Mouse (Mus musculus) lung, postnatal 36 days (tissue): Measurements from ENCODE around the gene Hist1h4j.
A peak's percentile ranks its signal among the peaks of the same experiment; 100 is the strongest.
"Not testable (repeated sequence)": the region's sequence is repeated elsewhere in the genome, so short reads cannot be mapped to it uniquely, and the experiment has no call there.

Source experiments
- DNase-seq: peaks from one replicate; pipeline ENCODE4 v3.0.0; 2022; ENCODE audit warnings: mixed read lengths

Gene Hist1h4j

DNA sequence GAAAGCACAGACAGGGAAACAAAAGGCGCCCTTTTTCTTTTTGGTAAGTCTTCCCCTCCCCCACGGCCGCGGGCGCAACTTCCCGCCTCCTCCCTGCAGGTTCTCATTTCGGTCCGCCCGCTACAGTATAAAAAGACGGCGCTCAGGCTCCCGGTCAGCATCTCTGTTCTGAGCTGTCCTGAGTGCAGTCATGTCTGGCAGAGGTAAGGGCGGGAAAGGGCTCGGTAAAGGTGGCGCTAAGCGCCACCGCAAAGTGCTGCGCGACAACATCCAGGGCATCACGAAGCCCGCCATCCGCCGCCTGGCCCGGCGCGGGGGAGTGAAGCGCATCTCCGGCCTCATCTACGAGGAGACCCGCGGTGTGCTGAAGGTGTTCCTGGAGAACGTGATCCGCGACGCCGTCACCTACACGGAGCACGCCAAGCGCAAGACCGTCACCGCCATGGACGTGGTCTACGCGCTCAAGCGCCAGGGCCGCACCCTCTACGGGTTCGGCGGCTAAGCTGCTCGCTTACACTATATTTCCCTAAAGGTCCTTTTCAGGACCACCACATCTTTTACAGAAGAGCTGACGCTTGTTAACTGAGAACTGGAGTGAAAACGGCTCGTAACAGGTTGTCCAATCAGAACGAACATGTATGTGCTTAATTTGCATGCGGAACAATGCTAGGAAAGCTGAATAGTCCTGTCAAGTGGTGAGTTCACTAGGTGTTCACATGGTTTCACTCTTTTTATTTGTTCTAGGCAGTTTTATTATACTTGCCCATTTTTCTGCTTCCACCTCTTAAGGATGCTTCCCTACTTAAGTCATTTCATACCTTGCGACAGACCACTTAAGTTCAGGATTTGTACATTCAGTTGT is at the start of gene Hist1h4j:
Gene Hist1h4j, plus strand, starts transcription at position 159 of the 862 bp plus-strand sequence.
- DNase-seq = peak; percentile 75

DNA sequence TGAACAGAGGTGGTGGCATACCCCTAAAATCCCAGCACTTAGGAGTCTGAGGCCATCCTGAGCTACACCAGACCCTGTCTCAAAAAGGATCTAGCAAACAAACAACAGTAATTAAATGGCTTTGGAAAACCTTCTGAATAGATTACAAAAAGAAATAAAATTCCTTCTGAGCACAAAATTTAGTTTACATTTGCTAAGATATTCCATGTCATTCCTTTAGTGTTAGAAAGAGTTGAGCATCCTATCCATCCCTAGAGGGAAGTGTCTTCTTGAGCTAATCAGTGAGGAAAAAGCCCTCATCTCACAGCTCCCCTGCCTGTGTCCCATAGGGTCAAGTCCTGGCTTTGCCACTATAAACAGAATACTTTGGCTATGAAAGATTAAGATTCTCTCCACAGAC is 37.1 kb upstream of the Hist1h4j start, which contains the start of gene Olfr1359:
Gene Olfr1359, plus strand, starts transcription at position 301 of the 400 bp plus-strand sequence.
- no peak for DNase-seq

DNA sequence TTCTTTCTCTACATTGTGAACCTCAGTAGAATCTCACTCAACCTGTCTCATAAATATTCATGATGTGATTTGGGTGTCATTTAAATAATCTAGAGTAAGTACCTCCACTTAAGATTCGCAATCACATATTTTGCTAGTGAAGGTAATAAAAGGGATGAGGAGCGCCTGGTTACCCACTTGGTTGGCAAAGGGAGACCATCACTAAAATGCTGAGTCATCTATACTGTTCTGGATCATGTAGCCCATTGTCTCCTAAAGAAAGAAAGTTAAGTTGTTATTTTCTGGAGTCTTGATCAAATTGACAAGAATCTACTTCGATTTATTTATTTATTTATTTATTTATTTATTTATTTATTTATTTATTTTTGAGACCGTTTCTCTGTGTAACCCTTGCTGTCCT is 28.2 kb upstream of the Hist1h4j start:
- DNase-seq = no peak

DNA sequence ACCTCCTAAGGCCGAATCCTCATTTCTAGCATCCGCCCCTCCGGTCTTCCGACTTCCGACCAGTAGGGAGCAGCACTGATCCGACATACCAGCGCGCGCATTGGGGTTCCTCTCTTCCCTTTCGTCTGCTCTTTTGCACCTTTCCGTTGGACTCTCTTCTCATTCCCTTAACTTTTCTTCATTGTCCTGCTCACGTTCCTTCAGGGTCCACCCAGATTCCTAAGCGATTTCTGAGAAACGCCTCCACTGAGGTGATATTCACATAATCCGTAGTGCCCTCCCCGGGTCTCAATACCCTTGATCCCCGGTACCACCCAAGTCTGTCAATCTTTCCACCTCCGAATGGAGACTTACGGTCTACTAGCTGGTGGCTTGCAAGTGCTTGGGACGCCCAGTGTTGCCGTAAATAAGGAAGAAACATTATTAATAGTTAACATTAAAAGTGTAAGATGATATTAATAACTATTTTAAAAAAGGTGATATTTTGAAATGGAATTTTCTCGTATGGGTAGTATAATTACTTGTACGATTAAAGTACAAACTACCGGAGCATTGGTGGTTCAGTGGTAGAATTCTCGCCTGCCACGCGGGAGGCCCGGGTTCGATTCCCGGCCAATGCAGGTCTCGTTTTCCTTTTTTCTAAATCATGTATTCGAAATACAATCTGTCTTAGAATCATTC is 24.7 kb upstream of the Hist1h4j start:
- peak; percentile 95 for DNase-seq

DNA sequence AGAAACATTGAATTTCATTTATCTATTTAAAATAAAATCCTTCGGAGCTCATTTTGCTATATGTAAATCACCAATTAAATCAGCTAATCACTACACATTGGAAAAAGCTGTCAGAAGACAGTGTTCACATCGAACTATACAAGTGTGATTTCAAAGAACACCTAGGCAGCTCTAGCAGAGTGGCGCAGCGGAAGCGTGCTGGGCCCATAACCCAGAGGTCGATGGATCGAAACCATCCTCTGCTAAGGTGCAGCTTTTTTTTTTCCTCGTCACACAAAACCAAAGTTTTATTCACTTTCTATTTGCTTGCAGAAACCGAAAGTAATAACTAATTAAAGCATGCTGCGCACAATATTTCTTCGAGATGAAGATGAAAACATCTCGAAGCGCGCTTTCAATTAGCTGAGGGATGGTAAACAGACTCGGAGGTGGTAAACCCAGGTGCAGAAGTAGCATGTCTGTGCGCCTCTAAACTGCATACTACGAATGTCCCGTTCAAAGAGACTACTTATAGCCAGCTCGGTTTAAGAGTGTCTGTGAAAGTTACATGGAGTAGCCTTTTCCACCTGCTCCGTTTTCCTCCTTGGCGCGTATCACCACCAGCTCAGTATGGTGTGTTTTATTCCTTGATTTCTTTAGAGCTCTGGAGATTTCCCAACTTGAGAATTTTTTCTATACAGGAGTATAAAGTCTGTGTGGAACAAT is 23.9 kb upstream of the Hist1h4j start:
- peak; percentile 87 for DNase-seq

DNA sequence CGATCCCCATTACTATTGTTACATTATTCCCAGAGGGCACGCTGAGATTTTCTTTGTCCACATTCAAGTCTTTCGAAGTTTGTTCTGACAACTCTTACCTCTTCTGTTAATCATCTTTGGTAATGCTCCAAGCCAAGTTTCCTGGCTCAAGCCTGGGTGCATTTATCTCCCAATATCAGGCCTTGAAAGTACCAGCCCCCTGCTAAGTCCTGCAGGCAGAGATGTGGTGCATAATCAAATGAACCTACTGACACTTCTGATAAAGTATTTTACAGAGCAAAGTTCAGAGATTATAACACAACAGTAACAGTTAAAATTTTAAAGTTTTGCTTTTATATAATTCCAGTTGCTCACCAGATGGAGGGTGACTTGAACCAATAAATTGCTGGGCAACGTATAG is 23.2 kb upstream of the Hist1h4j start:
- no peak for DNase-seq

DNA sequence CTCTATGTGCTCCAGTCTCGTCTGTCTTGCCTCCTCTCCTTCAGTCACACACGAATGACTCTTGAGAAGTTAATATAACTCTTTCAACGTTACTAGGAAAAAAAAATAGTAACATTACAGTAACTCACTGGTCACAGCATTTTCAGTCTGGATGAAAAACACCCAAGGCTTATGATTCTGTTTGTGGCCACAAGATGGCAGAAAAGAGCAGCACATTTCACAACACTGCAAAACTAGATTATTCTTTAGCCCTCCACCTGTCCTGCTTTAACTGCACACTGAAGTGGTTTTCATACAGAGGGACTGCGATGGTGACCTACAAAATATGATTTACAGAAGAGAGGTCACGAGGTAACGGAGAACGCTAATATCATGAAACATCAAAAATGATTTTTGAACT is 20.1 kb upstream of the Hist1h4j start:
- peak; percentile 84 for DNase-seq

DNA sequence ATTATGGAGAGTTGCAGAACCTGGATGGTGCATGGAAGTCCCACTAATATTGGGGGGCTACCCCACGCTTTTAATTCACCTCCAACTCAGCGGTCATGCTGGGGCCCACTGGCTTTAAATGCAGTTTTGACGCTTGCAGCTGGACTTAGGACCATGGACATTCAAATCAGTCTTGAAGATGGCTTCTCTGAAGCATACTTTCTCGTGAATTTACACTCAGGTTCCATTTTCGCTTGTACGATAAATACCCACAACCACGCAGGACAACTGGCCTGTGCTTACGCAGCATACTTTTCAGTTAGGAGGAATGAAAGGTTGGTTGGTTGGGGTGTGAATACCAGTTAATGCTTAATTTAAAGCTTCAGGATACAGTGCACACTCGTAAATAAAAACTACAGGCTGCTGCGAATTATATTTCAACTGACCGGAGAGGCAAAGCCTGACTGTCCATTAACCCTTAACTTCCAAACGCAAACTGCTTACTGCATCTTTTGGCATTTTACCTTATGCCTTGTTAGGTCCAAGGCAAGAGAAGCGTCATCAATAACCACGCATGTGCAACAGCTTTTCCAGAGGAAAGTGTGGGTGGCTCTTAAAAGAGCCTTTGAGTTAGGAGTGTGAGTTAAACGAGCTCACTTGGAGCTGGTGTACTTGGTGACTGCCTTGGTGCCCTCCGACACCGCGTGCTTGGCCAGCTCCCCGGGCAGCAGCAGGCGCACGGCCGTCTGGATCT is 19.6 kb upstream of the Hist1h4j start:
- no peak for DNase-seq

DNA sequence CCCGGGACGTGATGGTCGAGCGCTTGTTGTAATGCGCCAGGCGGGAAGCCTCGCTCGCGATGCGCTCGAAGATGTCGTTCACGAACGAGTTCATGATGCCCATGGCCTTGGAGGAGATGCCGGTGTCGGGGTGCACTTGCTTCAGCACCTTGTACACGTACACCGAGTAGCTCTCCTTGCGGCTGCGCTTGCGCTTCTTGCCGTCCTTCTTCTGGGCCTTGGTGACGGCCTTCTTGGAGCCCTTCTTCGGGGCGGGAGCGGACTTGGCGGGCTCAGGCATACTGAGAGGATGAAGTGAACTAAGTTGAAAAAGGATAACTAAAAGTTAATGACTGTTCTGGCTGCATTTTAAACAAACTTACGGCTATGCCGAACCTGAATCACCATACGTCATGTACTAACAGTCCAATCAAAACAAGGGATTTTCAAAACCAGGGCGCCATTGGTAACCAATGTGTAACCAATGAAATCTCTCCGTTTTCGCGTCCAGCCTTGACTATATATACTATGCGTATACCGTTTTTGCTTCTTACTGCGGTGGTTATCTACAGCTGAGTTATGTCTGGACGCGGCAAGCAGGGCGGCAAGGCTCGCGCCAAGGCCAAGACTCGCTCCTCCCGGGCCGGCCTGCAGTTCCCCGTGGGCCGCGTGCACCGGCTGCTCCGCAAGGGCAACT is 18.9 kb upstream of the Hist1h4j start, which contains the start of the genes Hist1h2bl and Hist1h2ai:
Gene Hist1h2bl, minus strand, starts transcription at position 280 of the 676 bp plus-strand sequence.
Gene Hist1h2ai, plus strand, starts transcription at position 559 of the 676 bp plus-strand sequence.
- peak; percentile 94 for DNase-seq

DNA sequence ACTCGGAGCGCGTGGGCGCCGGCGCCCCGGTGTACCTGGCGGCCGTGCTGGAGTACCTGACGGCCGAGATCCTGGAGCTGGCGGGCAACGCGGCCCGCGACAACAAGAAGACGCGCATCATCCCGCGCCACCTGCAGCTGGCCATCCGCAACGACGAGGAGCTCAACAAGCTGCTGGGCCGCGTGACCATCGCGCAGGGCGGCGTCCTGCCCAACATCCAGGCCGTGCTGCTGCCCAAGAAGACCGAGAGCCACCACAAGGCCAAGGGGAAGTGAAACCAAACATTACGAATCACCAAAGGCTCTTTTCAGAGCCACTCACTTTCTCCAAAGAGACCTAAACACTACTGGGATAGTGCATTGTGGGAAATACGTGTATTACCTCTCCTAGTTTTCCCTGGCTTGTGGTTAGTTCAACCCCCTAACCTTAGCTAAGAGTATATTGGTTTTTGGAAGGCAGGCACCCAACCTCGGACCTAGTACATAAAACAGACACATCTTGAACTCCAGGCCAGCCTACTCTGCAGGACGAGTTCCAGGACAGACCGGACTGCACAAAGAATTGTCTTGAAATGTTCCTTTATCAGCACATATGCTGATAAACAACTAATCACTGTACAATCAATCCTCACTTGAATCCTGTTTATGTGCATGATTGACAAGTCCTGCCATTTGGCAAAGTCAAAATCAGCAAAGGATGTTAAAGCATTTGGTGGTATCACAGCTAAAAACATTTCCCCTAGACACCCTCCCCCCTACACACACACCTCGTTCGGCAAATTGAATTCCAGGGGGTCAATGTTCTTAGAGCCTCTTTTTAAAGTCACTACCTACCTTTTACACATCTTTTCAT is 18.1 kb upstream of the Hist1h4j start:
- DNase-seq = peak; percentile 51

DNA sequence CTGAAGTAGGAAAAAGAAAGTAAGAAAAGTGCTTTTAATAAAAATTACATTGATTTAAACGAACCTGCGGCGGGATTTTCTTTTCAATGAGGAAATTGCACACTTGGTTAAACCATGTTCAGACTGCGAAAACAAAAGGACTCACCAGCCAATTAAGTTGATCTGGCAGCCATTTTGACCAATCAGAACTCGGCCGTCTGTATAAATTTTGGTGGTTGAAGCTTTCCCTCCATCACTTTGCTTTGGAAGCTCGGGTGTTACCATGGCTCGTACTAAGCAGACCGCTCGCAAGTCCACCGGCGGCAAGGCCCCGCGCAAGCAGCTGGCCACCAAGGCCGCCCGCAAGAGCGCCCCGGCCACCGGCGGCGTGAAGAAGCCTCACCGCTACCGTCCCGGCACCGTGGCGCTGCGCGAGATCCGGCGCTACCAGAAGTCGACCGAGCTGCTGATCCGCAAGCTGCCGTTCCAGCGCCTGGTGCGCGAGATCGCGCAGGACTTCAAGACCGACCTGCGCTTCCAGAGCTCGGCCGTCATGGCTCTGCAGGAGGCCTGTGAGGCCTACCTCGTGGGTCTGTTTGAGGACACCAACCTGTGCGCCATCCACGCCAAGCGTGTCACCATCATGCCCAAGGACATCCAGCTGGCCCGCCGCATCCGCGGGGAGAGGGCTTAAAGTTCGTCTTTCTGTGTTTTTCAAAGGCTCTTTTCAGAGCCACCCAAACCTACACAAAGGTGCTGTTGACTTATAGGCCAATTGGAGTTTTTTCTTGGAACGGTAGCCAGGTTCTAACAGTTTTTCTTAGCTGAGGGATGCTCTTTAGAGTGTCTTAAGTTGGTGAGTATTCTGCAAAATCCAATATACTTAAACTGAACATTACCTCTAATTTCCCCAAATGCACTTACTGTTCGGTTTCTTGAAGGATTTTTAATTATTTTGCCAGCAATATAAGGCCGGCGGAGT is 17.2 kb upstream of the Hist1h4j start, which contains the start of gene Hist1h3h:
Gene Hist1h3h, plus strand, starts transcription at position 263 of the 961 bp plus-strand sequence.
- peak; percentile 90 for DNase-seq

DNA sequence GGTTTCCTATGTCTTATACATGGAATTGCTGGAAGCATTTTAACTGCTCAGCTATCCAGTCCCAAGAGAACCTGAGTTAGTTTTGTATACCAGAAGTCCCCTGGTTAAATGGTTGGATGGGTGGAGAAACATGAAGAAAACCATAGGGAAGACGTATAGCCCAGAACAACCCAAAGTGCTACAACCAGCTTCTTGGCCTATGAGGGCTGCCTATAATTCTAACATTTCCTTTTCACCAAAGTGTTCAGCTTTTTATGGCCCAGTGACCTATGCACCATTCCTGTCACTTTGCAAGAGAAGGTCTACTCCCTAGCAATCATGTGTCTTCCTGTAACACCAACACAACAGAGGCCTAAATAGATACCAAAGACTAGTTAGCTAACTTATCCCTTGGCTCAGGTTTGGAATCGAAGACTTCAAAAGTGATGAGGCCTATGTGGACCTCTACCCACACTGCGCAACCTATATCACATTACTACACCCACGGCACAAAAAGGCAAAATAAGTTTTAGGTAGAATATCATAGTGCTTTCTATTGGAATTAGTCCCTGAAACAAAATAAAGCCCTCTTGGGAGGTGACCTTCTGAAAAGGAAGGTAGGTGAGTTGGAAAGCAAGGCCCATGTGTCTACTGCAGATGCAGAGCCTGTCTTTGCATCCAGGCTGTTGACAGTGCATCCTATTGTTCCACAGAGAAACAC is 16.3 kb upstream of the Hist1h4j start:
- no peak for DNase-seq

DNA sequence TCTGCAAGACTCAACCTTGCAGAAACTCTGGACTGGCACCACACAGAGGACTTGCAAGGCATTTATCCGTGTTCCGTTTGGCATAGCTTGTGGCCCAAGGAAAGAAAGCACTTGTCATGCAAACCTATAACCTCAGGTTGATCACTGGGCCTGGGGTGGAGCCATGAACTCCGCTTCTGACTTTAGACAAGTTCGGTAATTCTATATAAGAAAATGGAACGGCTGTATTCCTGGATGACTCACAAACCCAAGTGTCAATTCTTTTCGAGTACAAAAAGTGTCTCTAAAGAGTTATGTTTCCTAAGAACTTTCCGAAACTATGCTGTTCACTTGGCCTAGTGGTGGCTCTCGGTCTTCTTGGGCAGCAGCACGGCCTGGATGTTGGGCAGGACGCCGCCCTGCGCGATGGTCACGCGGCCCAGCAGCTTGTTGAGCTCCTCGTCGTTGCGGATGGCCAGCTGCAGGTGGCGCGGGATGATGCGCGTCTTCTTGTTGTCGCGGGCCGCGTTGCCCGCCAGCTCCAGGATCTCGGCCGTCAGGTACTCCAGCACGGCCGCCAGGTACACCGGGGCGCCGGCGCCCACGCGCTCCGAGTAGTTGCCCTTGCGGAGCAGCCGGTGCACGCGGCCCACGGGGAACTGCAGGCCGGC is 13.6 kb upstream of the Hist1h4j start:
- DNase-seq = not testable (repeated sequence)

DNA sequence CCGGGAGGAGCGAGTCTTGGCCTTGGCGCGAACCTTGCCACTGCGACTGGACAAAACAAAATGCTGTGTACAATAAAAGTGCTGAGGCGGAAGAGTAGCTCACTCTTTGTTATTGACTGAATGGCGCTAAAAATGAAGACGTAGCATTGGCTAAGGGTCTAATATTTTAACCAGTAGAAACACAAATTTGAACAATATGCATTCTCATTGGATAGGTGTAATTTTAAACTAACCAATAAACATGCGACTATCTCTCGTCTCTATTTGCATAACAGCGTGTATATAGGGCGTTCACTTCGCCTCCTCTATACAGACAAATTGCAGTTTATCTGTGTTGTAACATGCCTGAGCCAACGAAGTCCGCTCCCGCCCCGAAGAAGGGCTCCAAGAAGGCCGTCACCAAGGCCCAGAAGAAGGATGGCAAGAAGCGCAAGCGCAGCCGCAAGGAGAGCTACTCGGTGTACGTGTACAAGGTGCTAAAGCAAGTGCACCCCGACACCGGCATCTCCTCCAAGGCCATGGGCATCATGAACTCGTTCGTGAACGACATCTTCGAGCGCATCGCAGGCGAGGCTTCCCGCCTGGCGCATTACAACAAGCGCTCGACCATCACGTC is 13.0 kb upstream of the Hist1h4j start, which contains the start of gene Hist1h2bm:
Gene Hist1h2bm, plus strand, starts transcription at position 288 of the 616 bp plus-strand sequence.
- DNase-seq = peak; percentile 85

DNA sequence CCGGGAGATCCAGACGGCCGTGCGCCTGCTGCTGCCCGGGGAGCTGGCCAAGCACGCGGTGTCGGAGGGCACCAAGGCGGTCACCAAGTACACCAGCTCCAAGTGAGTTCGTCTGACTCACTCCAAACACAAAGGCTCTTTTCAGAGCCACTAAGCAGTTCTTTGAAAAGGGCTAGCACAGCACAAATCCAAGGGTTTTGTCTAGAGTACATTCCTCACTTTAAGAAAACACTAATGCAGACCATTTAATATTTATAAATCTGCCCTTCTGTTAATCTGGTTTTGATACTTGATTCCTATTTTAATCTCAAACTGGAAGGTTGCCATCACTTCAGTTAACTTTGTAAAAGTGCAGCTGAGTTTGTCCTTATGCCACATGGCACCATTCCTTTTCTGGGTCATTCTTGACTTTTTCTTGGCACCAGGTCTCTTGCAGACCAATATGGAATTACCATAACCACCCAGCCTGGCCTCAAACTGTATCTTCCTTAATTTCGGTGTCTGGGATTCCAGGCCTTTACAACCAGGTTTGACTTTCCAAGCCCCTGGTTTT is 12.4 kb upstream of the Hist1h4j start:
- DNase-seq = no peak

DNA sequence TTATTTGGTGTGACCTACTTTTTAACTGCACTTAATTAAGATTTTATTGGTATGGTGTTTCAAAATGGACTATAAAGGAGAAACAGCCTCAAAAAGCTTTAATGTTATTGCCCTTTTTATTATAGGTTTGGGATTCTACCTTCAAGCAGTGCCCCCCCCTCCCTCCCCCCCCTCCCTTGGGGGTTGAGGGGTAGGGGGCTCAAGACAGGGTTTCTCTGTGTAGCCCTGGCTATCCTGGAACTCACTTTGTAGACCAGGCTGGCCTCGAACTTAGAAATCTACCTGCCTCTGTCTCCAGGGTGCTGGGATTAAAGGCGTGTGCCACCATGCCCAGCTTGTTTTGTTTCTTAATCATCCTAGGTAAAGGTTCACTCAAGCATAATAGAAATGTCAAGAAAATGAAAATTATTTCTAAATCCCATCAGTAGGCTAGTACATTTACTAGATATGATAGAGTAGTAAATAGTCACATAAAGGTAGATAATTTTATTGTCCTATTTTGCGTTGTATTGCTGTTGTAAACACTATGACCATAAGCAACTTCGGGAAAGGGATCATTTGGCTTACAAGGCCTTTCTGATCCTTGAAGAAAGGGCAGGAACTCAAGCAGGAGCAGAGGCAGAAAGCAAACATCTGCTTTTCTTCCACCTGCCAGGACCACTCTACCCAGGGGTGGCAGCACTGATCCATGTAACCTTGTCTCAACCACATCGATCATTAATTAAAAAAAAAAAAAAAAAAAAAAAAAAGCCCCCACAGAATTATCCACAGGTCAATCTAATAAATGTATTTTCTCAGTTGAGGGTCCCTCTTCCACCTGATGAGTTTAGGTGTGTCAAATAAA is 11.6 kb upstream of the Hist1h4j start:
- no peak for DNase-seq
